Mouse (Mus musculus): ENCODE data around the gene Ppfibp2. TPM values are rescaled to one million over a fixed set of nuclear protein-coding genes. Genes with fewer than 3 reads are reported as not detected.

Gene Ppfibp2
- total and polyA plus RNA-seq, 2 experiments from 2014 or later, result 6.6 to 17.5 TPM

DNA sequence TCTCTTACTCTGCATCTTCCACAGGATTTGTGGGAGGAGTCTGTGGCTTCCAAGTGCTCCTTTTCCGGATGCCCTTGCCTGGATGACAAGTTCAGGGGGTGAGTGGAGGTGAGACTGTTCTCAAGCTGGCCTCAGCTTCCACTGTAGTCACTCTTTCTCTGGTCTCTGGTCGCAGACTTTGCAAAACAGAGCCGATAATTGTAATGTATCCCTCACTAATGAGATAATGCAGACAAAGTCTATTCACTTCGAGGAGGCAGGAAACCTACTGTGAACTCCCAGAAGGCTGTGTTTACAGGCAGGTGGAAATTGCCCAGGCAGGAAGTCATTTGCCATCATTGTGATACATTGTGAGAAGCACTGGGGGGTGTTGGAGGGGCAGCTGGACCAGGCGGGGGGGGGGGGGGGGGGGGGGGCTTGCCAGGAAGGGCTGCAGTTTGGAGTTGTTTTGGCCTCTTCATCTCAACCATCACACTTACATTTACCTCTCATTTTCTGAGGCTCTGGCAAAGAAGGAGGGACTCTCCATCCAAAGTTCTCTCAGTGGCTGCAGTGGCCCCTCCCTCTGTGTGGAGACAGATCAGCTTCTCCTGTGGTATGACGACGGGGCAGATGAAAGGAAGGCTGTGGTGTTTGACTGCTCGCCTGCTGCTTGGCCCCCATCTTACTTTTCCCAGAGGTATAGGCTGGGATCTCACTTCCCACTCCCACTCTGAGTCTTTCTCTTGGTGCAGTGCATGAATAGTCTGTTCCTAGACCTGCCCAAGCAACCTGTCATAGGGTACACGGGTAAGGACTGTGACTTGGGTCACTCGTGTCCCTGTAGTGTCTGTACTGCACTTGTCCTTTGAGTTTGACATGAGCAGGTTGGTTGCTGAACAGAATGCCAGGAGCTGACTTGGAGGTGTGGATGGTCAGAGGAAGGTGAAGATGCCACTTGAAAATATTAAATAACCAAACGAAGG lies 23.3 kb downstream of the Ppfibp2 start:
- no peaks in the 10 kb centered on the region for H3K27me3 ChIP-seq (ENCODE audit: control insufficient read depth, insufficient read depth, low read length)
- no peak overlapping the region for H3K9ac ChIP-seq (replicated peaks; ENCODE audit: low read depth, low read length)
- no peak for DNase-seq (ENCODE audit: low spot score)
- no peaks in the 10 kb centered on the region for H3K36me3 ChIP-seq (replicated peaks; ENCODE audit: control insufficient read depth, insufficient read depth, low read length)
- H3K9me3 ChIP-seq (replicated peaks; ENCODE audit: control insufficient read depth, low read length), result no peaks in the 10 kb centered on the region
- 31% methylated on average over 11 of the region's 11 CpGs for WGBS
- no peak for ATAC-seq (ENCODE audit: insufficient read depth, low read depth)
- no peak overlapping the region for H3K4me2 ChIP-seq (ENCODE audit: low read depth, low read length)
- H3K4me3 ChIP-seq (ENCODE audit: low read depth, low read length), result no peak overlapping the region
- no peak overlapping the region for H3K27ac ChIP-seq (ENCODE audit: low read depth)
- no peaks in the 10 kb centered on the region for H3K4me1 ChIP-seq (ENCODE audit: control insufficient read depth, insufficient read depth)
- no peak for TF ChIP-seq EP300 (IDR thresholded peaks at IDR 0.05; ENCODE audit: low read depth)
- no peak for TF ChIP-seq CTCF (IDR thresholded peaks at IDR 0.05; ENCODE audit: low read depth)

DNA sequence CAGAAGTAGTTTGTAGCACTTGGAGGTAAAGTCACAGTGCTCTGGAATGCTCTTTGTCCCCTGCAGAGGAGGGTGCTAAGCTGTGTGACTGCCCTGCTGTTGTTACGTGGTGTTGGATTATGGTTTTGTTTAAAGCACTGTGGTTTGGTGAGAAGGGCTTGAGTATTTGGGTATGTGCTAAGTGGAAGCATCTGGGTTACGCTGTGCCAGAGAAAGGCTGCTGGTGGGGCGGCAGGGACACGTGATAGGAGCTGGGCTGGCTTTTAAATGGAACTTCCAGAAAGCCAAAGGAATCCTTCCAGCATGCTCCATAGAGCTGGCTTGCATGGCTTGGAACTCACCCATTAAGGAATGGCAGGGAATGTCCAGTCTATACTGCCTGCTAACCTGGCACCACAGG lies 24.2 kb downstream of the Ppfibp2 start:
- H3K9me3 ChIP-seq (replicated peaks; ENCODE audit: control insufficient read depth, low read length), result no peaks in the 10 kb centered on the region
- H3K27ac ChIP-seq (ENCODE audit: low read depth), result no peak overlapping the region
- H3K4me1 ChIP-seq (ENCODE audit: control insufficient read depth, insufficient read depth), result no peaks in the 10 kb centered on the region
- no peak overlapping the region for H3K9ac ChIP-seq (replicated peaks; ENCODE audit: low read depth, low read length)
- no peak overlapping the region for H3K4me2 ChIP-seq (ENCODE audit: low read depth, low read length)
- no peak overlapping the region for H3K4me3 ChIP-seq (ENCODE audit: low read depth, low read length)
- ATAC-seq (ENCODE audit: insufficient read depth, low read depth) (no peak), DNase-seq (ENCODE audit: low spot score) (no peak)
- 50% methylated on average over 4 of the region's 4 CpGs for WGBS
- TF ChIP-seq EP300 (IDR thresholded peaks at IDR 0.05; ENCODE audit: low read depth), result no peak
- no peak for TF ChIP-seq CTCF (IDR thresholded peaks at IDR 0.05; ENCODE audit: low read depth)
- H3K36me3 ChIP-seq (replicated peaks; ENCODE audit: control insufficient read depth, insufficient read depth, low read length), result no peaks in the 10 kb centered on the region
- H3K27me3 ChIP-seq (ENCODE audit: control insufficient read depth, insufficient read depth, low read length), result no peaks in the 10 kb centered on the region

- no peaks in the 10 kb centered on the region for H3K9me3 ChIP-seq (replicated peaks; ENCODE audit: control insufficient read depth, low read length)
- H3K4me2 ChIP-seq (ENCODE audit: low read depth, low read length), result no peak overlapping the region
- H3K27me3 ChIP-seq (ENCODE audit: control insufficient read depth, insufficient read depth, low read length), result no peaks in the 10 kb centered on the region
- H3K4me1 ChIP-seq (ENCODE audit: control insufficient read depth, insufficient read depth), result no peaks in the 10 kb centered on the region
- no peaks in the 10 kb centered on the region for H3K36me3 ChIP-seq (replicated peaks; ENCODE audit: control insufficient read depth, insufficient read depth, low read length)
- DNase-seq (ENCODE audit: low spot score) (no peak), ATAC-seq (ENCODE audit: insufficient read depth, low read depth) (no peak)
- no peak for TF ChIP-seq CTCF (IDR thresholded peaks at IDR 0.05; ENCODE audit: low read depth)
- TF ChIP-seq EP300 (IDR thresholded peaks at IDR 0.05; ENCODE audit: low read depth), result no peak
- no peak overlapping the region for H3K27ac ChIP-seq (ENCODE audit: low read depth)
- WGBS, result 74% methylated on average over 3 of the region's 3 CpGs
- H3K4me3 ChIP-seq (ENCODE audit: low read depth, low read length), result no peak overlapping the region
- no peak overlapping the region for H3K9ac ChIP-seq (replicated peaks; ENCODE audit: low read depth, low read length)
These were observed 25.1 kb downstream of the Ppfibp2 start for GRCm38 (mm10) chr7:107620137-107620536.

- DNase-seq (ENCODE audit: low spot score) (no peak), ATAC-seq (ENCODE audit: insufficient read depth, low read depth) (no peak)
- Histone ChIP-seq H3K9ac (replicated peaks; ENCODE audit: low read depth, low read length) (no peak overlapping the region), H3K27me3 (ENCODE audit: control insufficient read depth, insufficient read depth, low read length) (no peaks in the 10 kb centered on the region), H3K9me3 (replicated peaks; ENCODE audit: control insufficient read depth, low read length) (no peaks in the 10 kb centered on the region), H3K4me3 (ENCODE audit: low read depth, low read length) (no peak overlapping the region), H3K36me3 (replicated peaks; ENCODE audit: control insufficient read depth, insufficient read depth, low read length) (no peaks in the 10 kb centered on the region), H3K4me1 (ENCODE audit: control insufficient read depth, insufficient read depth) (no peaks in the 10 kb centered on the region), H3K27ac (ENCODE audit: low read depth) (no peak overlapping the region), H3K4me2 (ENCODE audit: low read depth, low read length) (no peak overlapping the region)
- TF ChIP-seq CTCF (IDR thresholded peaks at IDR 0.05; ENCODE audit: low read depth), result no peak
- no peak for TF ChIP-seq EP300 (IDR thresholded peaks at IDR 0.05; ENCODE audit: low read depth)
- 40% methylated on average over 3 of the region's 3 CpGs for WGBS
These were observed 29.4 kb downstream of the Ppfibp2 start for GRCm38 (mm10) chr7:107624432-107624831.

GRCm38 (mm10) chr7:107625061-107625460 lies 30.1 kb downstream of the Ppfibp2 start, which contains the start of gene 5330417H12Rik:
5330417H12Rik (minus strand) TSS chr7:107625161.
- no peaks in the 10 kb centered on the region for H3K27me3 ChIP-seq (ENCODE audit: control insufficient read depth, insufficient read depth, low read length)
- DNase-seq (ENCODE audit: low spot score), result no peak
- H3K9ac ChIP-seq (replicated peaks; ENCODE audit: low read depth, low read length), result no peak within 1 kb of the TSS
- no peak within 1 kb of the TSS for H3K4me2 ChIP-seq (ENCODE audit: low read depth, low read length)
- no peaks in the 10 kb centered on the region for H3K9me3 ChIP-seq (replicated peaks; ENCODE audit: control insufficient read depth, low read length)
- no peaks in the 10 kb centered on the region for H3K36me3 ChIP-seq (replicated peaks; ENCODE audit: control insufficient read depth, insufficient read depth, low read length)
- H3K27ac ChIP-seq (ENCODE audit: low read depth), result no peak within 1 kb of the TSS
- TF ChIP-seq CTCF (IDR thresholded peaks at IDR 0.05; ENCODE audit: low read depth) (no peak), EP300 (IDR thresholded peaks at IDR 0.05; ENCODE audit: low read depth) (no peak)
- no peak within 1 kb of the TSS for H3K4me3 ChIP-seq (ENCODE audit: low read depth, low read length)
- no peaks in the 10 kb centered on the region for H3K4me1 ChIP-seq (ENCODE audit: control insufficient read depth, insufficient read depth)
- 74% methylated on average over 2 of the region's 2 CpGs for WGBS
- no peak for ATAC-seq (ENCODE audit: insufficient read depth, low read depth)
